Mouse (Mus musculus): Measurements from ENCODE around the gene Blm. TPM values are rescaled to one million over a fixed set of nuclear protein-coding genes. Genes with fewer than 3 reads are reported as not detected.

Gene Blm
- total RNA-seq (2021): 1 to 10 TPM; 7.0 to 8.1 TPM
- long read RNA-seq, full-length matches to known transcripts: 2 of 4 reads
- long read RNA-seq, partial matches to known transcripts: 1 of 4 reads
- long read RNA-seq, other reads (novel, unspliced or antisense): 1 of 4 reads

DNA sequence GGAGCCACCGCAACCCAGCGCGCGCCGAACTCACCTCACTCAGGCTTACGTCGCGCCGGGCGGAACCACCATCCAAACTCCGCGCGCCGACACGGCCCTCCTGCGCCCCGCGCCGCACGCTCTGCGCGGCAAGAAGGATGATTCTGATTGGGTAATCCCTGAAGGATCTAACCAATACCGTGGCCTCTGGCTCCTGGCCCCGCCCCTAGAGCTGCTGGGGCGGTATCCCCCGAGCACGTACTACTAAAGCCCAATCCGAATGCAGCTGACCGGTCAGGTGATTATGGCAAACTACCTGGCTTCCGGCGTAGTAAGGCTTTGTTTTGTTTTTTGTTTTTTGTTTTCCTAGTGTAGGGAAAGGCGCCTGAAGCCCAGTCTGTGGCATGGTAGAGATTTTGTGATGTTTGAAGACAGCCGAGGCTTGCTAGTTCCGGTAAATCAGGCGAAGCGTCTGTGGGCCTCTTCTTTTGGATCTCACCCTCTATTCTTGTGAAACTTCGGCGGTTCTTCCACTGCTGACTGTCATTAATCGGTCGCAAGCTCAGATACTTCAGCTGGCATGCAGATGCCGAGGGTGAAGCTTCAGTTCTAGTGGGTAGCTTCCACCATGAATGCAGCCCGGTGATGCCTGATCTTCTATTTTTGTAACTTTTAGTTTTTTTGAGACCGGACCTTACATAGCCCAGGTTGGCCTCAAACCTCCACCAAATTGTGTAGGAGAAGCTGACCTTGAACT lies at the start of gene Blm:
Gene Blm, minus strand, starts transcription at position 111 of the 736 bp plus-strand sequence.
- DNase-seq (ENCODE audit: low spot score in 2 of 2): peak; percentile 92 to 96

DNA sequence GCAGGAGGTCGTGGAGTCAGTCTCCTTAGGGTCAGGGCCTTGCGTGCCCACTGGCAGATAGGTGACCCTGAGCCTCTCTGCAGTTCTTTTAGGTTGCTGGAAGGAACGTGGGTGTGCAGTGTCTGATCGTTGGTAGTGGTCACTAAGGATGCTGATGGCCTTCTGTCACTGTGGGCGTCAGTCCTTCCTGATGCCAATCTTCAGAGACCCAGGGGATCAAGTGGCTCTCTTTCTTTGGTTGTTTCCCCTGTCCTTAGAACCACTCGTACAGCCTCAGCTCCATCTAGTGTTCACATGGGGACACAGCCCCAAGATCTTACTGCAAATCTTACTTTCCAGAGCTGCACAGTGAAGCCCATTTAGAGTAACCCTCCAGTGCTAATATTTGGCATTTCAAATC lies 49.1 kb upstream of the Blm start:
- DNase-seq (ENCODE audit: low spot score in 2 of 2): peak; percentile 59 to 70

- DNase-seq (ENCODE audit: low spot score in 2 of 2): no peak
Measured at GRCm38 (mm10) chr7:80582821-80583451, 48.0 kb upstream of the Blm start.

DNA sequence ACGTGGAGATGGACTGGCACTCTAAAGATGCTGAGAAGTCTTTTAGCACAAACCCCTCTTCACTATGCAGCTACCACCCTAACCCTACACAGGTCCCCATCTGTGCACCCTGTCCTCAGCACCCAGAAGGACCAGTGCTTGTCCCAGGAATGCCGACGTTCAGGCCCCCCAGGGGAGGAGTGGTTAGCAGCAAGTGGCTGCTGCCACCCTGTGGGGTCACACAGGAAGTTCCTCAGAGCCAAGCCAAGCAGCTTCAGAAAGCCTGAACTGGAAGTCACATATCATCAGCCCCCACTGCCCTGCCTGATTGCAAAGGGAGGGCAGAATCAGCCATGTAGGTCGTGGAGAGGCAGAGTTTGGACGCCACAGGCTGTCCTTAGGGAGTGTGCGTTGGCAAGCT lies 45.4 kb upstream of the Blm start:
- DNase-seq (ENCODE audit: low spot score in 2 of 2): peak; percentile 51 to 68

GRCm38 (mm10) chr7:80577417-80577980 lies 42.6 kb upstream of the Blm start:
- no peak for DNase-seq (ENCODE audit: low spot score in 2 of 2)

- no peak for DNase-seq (ENCODE audit: low spot score in 2 of 2)
Measured at GRCm38 (mm10) chr7:80576626-80577025, 41.7 kb upstream of the Blm start.

GRCm38 (mm10) chr7:80575750-80576149 lies 40.8 kb upstream of the Blm start:
- no peak for DNase-seq (ENCODE audit: low spot score in 2 of 2)

DNA sequence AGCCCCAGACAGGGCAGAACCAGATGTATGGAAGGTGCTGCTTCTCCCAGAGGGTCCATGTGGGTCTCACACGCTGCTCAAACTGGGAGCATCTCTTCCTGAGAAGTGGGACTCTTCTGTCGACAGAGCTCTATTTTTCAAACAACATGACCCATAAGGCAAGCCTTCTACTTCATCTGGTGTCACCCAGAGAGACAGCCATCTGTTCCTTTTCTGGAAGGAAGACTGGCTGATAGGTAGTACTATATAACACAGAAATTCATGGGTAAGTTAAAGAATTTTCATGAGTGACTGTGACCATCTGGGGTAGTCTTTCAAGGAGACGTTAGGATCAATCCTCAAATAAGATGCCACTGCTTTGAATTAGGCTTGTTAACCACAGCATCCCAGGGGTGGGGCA lies 38.2 kb upstream of the Blm start:
- no peak for DNase-seq (ENCODE audit: low spot score in 2 of 2)

DNA sequence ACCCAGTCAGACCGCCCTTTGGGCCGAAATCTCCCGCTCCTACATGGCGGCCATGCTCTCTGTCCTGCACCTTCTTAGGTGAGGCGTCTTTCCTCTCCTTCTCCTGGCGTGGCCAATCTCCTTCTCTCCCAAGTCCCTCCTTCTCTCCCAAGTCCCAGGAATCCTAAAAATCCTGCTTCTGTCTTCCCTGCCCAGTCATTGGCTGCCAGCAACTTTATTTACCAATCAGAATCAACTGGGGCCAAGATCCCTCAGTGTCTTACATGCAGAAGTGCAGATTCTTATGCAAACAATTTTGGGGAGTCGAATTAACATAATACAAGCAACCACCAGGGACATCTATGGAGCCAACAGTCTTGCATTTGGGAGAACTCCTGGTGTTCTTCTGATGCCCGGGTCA lies 33.1 kb upstream of the Blm start:
- DNase-seq (ENCODE audit: low spot score in 2 of 2): no peak

DNA sequence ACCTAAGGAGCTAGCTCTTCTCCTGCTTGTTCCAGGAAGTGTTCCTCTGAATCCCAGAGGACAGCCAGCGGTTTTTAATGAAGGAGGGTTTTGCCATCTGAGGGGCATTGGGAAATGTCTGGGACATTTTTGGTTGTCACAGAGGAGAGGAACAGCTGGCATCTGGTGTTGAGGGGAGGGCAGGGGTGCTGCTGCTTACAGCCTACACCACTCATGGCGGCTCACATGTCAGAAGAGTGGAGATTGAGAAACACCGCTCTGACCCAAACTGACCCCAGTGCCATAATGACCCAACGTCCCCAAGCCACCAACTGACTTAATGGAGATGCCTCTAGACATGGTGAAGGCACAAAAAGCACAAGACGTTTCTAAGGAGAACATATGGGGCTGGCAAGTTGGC lies 27.0 kb upstream of the Blm start:
- no peak for DNase-seq (ENCODE audit: low spot score in 2 of 2)

GRCm38 (mm10) chr7:80561271-80561670 lies 26.4 kb upstream of the Blm start:
- DNase-seq (ENCODE audit: low spot score in 2 of 2): no peak

DNA sequence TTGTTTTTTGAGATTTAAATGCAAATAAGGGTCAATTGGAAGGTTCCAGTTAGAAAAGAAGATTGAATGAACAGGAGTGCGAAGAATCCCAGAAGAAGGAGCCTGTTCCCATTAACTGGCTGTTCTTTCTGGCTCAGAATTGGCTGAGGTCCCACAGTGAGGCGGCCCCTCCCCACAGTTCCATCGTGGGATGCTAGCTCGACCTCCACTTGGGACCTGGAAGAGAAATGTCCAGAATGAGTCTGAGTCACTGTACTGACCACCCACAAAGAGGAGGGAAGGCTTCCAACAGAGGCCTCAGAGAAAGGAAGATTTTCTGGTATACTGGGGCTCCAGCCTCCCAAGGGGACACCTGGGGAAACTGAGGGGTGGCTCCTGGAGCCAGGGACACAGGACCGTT lies 23.7 kb upstream of the Blm start:
- DNase-seq (ENCODE audit: low spot score in 2 of 2): no peak

DNA sequence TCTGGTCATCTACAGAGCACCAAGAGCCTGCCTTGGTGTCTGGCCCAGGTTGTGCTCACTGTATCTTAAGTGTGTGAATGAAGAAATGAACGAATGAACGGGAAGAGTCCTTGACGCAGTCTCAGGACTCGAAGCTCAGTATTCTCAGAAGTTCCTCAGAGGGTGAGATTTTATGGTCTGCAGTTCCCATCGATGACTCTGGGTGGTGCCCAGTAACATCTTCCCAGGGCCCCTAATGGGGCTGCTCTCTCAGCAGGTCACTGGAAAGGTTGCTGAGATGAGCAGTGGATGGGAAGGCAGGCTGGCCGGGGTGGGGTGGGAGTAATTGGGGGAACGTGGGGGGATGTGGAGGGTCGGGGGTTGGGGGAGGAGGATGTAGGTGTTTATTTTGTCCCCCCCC lies 23.2 kb upstream of the Blm start:
- DNase-seq (ENCODE audit: low spot score in 2 of 2): no peak

DNA sequence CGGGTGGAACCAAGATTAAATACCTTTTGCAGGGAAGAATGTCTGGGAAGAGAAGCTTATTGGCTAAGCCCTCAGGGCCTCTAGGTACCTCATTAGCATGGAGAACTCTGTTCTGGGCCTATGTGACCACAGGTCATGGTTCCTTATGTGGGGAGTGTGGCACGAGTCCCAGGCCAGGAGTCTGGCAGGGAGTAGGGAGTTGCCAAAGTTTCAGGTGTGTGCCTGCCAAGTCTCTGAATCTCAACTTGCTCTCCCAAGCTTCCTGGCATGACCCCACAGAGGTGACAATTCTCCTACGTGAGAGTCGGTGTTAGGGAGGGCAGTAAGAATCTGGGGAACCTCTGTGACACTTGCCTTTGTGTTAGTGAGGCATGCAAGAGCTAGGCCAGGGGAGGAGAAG lies 22.2 kb upstream of the Blm start:
- no peak for DNase-seq (ENCODE audit: low spot score in 2 of 2)

- DNase-seq (ENCODE audit: low spot score in 2 of 2): no peak
Measured at GRCm38 (mm10) chr7:80556166-80556565, 21.2 kb upstream of the Blm start.

GRCm38 (mm10) chr7:80555146-80555545 lies 20.2 kb upstream of the Blm start:
- DNase-seq (ENCODE audit: low spot score in 2 of 2): no peak

DNA sequence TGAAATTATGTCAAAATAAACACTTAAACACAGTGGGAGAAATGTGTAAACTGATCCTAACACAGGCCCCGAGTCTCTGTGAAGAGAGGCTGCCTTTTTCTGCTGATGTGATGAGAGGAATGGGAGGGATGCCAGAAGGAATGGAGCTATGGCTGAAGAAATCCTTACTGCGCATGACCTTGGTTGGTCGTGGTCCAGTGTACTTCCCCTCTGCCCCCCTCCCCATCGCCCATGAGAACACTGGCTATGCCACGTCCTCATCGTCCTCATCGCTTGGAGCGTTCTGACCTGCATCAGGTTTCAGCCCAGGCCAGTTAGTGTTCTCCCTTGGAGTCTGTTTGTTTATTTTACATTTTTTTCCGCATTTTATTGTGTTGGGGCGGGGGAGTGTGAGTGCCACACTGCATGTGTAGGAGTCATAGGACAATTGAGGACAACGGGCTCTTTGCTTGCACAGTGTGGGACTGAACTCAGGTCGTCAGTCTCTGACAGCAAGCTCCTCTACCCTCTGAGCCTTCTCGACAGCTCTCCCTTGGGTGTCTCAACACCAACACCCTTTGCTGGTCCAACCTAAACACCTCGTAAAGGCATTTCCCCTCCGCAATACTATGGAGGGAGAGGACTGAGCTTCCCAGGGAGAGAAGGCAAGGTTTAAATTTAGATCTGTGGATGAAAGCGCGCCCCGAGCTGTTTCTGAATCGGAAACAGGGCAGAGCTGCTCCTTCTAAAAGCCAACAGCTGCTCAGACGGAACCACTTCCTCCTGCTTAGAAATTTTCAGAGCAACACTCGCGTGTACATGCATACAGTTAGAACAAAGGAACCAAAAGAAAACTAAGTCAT lies 19.5 kb upstream of the Blm start:
- DNase-seq (ENCODE audit: low spot score in 2 of 2): no peak

- DNase-seq (ENCODE audit: low spot score in 2 of 2): no peak
Measured at GRCm38 (mm10) chr7:80548513-80549260, 13.8 kb upstream of the Blm start.

DNA sequence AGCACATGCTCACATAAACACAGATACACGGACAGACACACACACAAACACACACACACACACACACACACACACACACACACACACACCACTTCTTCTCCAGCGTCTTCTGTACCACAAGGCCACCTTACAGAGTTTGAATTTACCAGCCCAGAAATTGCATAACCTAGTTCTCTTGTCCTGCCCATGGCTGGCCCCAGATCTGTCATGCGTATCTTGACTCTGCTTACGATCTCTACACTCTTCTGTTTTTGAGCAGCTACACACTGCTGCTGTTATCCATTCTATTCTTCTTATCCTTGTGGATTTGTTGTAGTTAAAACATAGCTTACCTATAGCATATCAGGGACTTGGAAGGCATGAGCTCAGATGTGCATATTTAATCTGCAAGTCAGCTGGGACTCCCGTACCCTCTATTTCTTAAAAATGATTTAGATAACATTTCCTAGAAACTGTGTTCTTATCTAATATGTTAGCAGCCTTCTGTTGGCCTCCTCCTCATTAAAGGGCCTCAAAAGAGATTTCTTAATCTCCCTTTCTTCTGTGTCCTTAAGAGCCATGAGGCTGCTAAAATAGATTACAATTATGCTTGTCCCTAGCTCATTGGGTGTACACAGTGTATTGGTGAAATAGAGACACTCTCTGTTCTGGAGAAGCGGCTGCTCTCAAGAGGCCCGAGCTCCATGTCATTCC lies 7.4 kb upstream of the Blm start:
- DNase-seq (ENCODE audit: low spot score in 2 of 2): no peak

DNA sequence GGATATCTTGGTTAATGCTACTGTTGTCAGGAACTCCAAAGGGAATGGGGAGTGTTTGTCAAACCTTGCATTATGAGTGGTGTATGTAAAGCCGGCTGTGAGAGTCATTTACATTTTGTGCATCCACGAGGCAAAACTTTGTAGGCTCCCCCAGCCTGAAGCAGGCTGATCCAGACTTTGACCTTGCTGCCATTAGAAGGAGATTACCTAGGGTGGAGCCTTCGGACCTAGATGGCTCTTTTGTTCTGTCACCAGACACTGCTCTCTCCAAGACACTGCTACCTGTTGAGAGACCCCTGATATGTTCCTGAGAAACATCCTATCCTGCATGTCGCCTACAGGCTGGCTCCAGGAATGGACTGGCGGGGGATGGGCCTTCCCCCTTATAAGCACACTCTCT lies 4.7 kb upstream of the Blm start:
- DNase-seq (ENCODE audit: low spot score in 2 of 2): no peak

Data from layer of hippocampus, postnatal 10 days (tissue).